9 mouse cellular contexts compared by ENCODE assay signal in the genomic region with DNA sequence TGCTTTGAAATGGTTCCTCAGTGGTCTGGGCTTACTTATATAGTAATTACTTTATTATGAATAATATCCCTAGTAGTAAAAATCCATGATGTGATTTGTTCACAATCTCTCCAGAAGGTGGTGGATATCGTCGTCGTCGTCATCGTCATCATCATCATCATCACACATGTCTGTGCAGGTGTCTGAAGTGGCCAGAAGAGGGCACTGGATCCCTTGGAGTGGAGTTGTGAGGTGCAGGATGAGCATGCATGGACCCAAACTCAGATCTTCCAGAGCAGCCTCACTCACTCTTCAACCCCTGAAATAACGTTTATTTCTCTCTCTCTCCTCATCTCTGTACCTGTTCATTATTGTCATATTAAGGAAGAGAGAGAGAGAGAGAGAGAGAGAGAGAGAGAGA. TPM values are rescaled to one million over a fixed set of nuclear protein-coding genes. Genes with fewer than 3 reads are reported as not detected.
DNase-seq lines count a peak whose midpoint lies in the region; ATAC-seq and TF ChIP-seq lines count a peak whose summit lies in the region.
"Had no signal": no experiment of that assay in that cellular context is flagged by ENCODE, and none has a peak within 500 bp of the region (broad histone marks: within the 10 kb centered on the region; RNA-seq: fewer than 3 reads in every experiment).

No protein-coding gene starts in this region.

- H3K4me3 ChIP-seq in embryonic facial prominence, embryonic 14.5 days (ENCODE audit: low read depth, low read length): no peak overlapping the region
- H3K4me3 ChIP-seq in kidney, embryonic 14.5 days (ENCODE audit: low read length): no peak overlapping the region
- no peak overlapping the region for H3K4me3 ChIP-seq in limb, embryonic 12.5 days (replicated peaks)
- no peak overlapping the region for H3K4me3 ChIP-seq in olfactory bulb, adult 2 months (ENCODE audit: insufficient read depth, low read depth, low read length)

- no peak for TF ChIP-seq POLR2A in olfactory bulb, adult 2 months (IDR thresholded peaks at IDR 0.05; ENCODE audit: insufficient read depth, low read depth, low read length)

- DNase-seq in adrenal gland, postnatal 10 days: peak; percentile 4
- no peak for DNase-seq in adrenal gland, adult 2 months
- peak; percentile 58 for DNase-seq in NIH3T3 (ENCODE audit: low read depth)
- peak; percentile 43 for DNase-seq in embryonic facial prominence, embryonic 14.5 days (ENCODE audit: low spot score)
- DNase-seq in natural killer cell, adult 2 months (ENCODE audit: low spot score in 2 of 2): no peak

- no peak overlapping the region for H3K4me2 ChIP-seq in embryonic facial prominence, embryonic 14.5 days (ENCODE audit: low read depth, low read length)
- H3K4me2 ChIP-seq in kidney, embryonic 14.5 days (replicated peaks; ENCODE audit: low read depth, low read length): no peak overlapping the region
- peak overlapping the region; percentile 21; the same call in 1 of the 2 replicates for H3K4me2 ChIP-seq in limb, embryonic 12.5 days

- WGBS in embryonic facial prominence, embryonic 14.5 days: 24% methylated on average over 6 of the region's 6 CpGs
- WGBS in kidney, embryonic 14.5 days: 15% methylated on average over 6 of the region's 6 CpGs
- WGBS in limb, embryonic 12.5 days: 14% methylated on average over 6 of the region's 6 CpGs
- 4% methylated on average over 6 of the region's 6 CpGs for WGBS in olfactory bulb, adult 2 months

- H3K9ac ChIP-seq in embryonic facial prominence, embryonic 14.5 days (ENCODE audit: low read depth, low read length): no peak overlapping the region
- no peak overlapping the region for H3K9ac ChIP-seq in kidney, embryonic 14.5 days (ENCODE audit: low read depth, low read length)
- H3K9ac ChIP-seq in limb, embryonic 12.5 days (replicated peaks): no peak overlapping the region

- TF ChIP-seq CTCF in olfactory bulb, adult 2 months (IDR thresholded peaks at IDR 0.05; ENCODE audit: insufficient read depth, low read depth, low read length): peak; percentile 41; the same call in 1 of the 2 replicates

- no peaks in the 10 kb centered on the region for H3K9me3 ChIP-seq in embryonic facial prominence, embryonic 14.5 days (ENCODE audit: control insufficient read depth, low read length)
- no peaks in the 10 kb centered on the region for H3K9me3 ChIP-seq in kidney, embryonic 14.5 days (ENCODE audit: control insufficient read depth, low read length)
- H3K9me3 ChIP-seq in limb, embryonic 12.5 days: no peaks in the 10 kb centered on the region

- H3K27me3 ChIP-seq in embryonic facial prominence, embryonic 14.5 days (replicated peaks; ENCODE audit: control insufficient read depth, insufficient read depth, low read length): no peaks in the 10 kb centered on the region
- H3K27me3 ChIP-seq in kidney, embryonic 14.5 days (ENCODE audit: control insufficient read depth, insufficient read depth, low read length): no peaks in the 10 kb centered on the region
- no peaks in the 10 kb centered on the region; the same call in 1 of the 2 replicates for H3K27me3 ChIP-seq in limb, embryonic 12.5 days

- ATAC-seq in embryonic facial prominence, embryonic 14.5 days (ENCODE audit: low read depth): no peak
- ATAC-seq in kidney, embryonic 14.5 days (ENCODE audit: low FRiP score, low TSS enrichment): peak; percentile 66; the same call in 1 of the 2 replicates
- ATAC-seq in limb, embryonic 12.5 days (ENCODE audit: insufficient number of reproducible peaks, insufficient read depth, low FRiP score, low TSS enrichment, low read depth): no peak

- no peaks in the 10 kb centered on the region for H3K4me1 ChIP-seq in embryonic facial prominence, embryonic 14.5 days (ENCODE audit: control insufficient read depth, insufficient read depth, low read length)
- H3K4me1 ChIP-seq in kidney, embryonic 14.5 days (ENCODE audit: control insufficient read depth, insufficient read depth, low read length): no peaks in the 10 kb centered on the region
- H3K4me1 ChIP-seq in limb, embryonic 12.5 days (replicated peaks): no peaks in the 10 kb centered on the region
- H3K4me1 ChIP-seq in olfactory bulb, adult 2 months (ENCODE audit: control insufficient read depth, insufficient read depth, low read length): no peaks in the 10 kb centered on the region

- no peaks in the 10 kb centered on the region for H3K36me3 ChIP-seq in embryonic facial prominence, embryonic 14.5 days (ENCODE audit: control insufficient read depth, insufficient read depth, low read length)
- no peaks in the 10 kb centered on the region for H3K36me3 ChIP-seq in kidney, embryonic 14.5 days (ENCODE audit: control insufficient read depth, insufficient read depth, low read length)
- H3K36me3 ChIP-seq in limb, embryonic 12.5 days: no peaks in the 10 kb centered on the region

- no peak overlapping the region for H3K27ac ChIP-seq in embryonic facial prominence, embryonic 14.5 days (replicated peaks; ENCODE audit: low read depth, low read length)
- H3K27ac ChIP-seq in kidney, embryonic 14.5 days (ENCODE audit: low read depth, low read length): no peak overlapping the region
- H3K27ac ChIP-seq in limb, embryonic 12.5 days: no peak overlapping the region
- H3K27ac ChIP-seq in olfactory bulb, adult 2 months (ENCODE audit: insufficient read depth, low read depth, low read length): no peak overlapping the region

RNA-seq across cellular contexts. Expression of a gene that starts 14.4 kb away (rescaled TPM):
- not detected for total RNA-seq in adrenal gland, postnatal 10 days (2021)
- total RNA-seq in adrenal gland, adult 2 months (2021): not detected
- polyA plus RNA-seq in adrenal gland, adult 2 months (2012; rRNA removed): not detected in 2 replicates
- polyA plus RNA-seq in embryonic facial prominence, embryonic 14.5 days (2014; fragmentation: Nextera tagmentation; extraction: Ambion mirVana): 0.08 TPM in 1 of 2 replicates, not detected in the other
- polyA plus RNA-seq in kidney, embryonic 14.5 days (2014; fragmentation: Nextera tagmentation; extraction: Ambion mirVana): not detected in 2 replicates
- polyA plus RNA-seq in limb, embryonic 12.5 days (2016; fragmentation: Nextera tagmentation; extraction: Ambion mirVana): not detected in 2 replicates
- not detected in 2 replicates for polyA plus RNA-seq in olfactory bulb, adult 2 months (2012; ENCODE audit: insufficient read depth, insufficient read length, low replicate concordance, missing spikeins)
- polyA plus RNA-seq: stomach, embryonic 16.5 days had no signal

RNA-seq across cellular contexts. Expression of a gene that starts 40.5 kb away (rescaled TPM):
- 10 to 100 TPM; 27.3 to 29.2 TPM for total RNA-seq in adrenal gland, postnatal 10 days (2021)
- 10 to 100 TPM; 24.3 to 71.0 TPM for total RNA-seq in adrenal gland, adult 2 months (2021)
- 57.6 and 66.8 TPM in 2 replicates for polyA plus RNA-seq in adrenal gland, adult 2 months (2012; rRNA removed)
- 19.6 and 20.6 TPM in 2 replicates for polyA plus RNA-seq in embryonic facial prominence, embryonic 14.5 days (2014; fragmentation: Nextera tagmentation; extraction: Ambion mirVana)
- polyA plus RNA-seq in kidney, embryonic 14.5 days (2014; fragmentation: Nextera tagmentation; extraction: Ambion mirVana): 16.8 and 18.0 TPM in 2 replicates
- 19.0 and 19.7 TPM in 2 replicates for polyA plus RNA-seq in limb, embryonic 12.5 days (2016; fragmentation: Nextera tagmentation; extraction: Ambion mirVana)
- polyA plus RNA-seq in olfactory bulb, adult 2 months (2012; ENCODE audit: insufficient read depth, insufficient read length, low replicate concordance, missing spikeins): not detected in 2 replicates

RNA-seq across cellular contexts. Expression of a gene that starts 58.2 kb away (rescaled TPM):
- 10 to 100 TPM; 54.0 to 55.1 TPM for total RNA-seq in adrenal gland, postnatal 10 days (2021)
- 10 to 100 TPM; 39.1 to 70.4 TPM for total RNA-seq in adrenal gland, adult 2 months (2021)
- 53.5 and 59.3 TPM in 2 replicates for polyA plus RNA-seq in adrenal gland, adult 2 months (2012; rRNA removed)
- 42.7 and 42.8 TPM in 2 replicates for polyA plus RNA-seq in embryonic facial prominence, embryonic 14.5 days (2014; fragmentation: Nextera tagmentation; extraction: Ambion mirVana)
- polyA plus RNA-seq in kidney, embryonic 14.5 days (2014; fragmentation: Nextera tagmentation; extraction: Ambion mirVana): 32.3 and 34.0 TPM in 2 replicates
- 49.0 and 49.2 TPM in 2 replicates for polyA plus RNA-seq in limb, embryonic 12.5 days (2016; fragmentation: Nextera tagmentation; extraction: Ambion mirVana)
- not detected in 2 replicates for polyA plus RNA-seq in olfactory bulb, adult 2 months (2012; ENCODE audit: insufficient read depth, insufficient read length, low replicate concordance, missing spikeins)

Comparison
In these comparisons a context has a peak if more than half of its experiments do, and no peak if none do; other contexts are left out.
1. DNase-seq: peak in adrenal gland, postnatal 10 days (single experiment), NIH3T3 (single experiment) and embryonic facial prominence, embryonic 14.5 days (single experiment); none in adrenal gland, adult 2 months (single experiment) and natural killer cell, adult 2 months (0 of 2).
2. RNA of a gene that starts 40.5 kb away (polyA plus RNA-seq): 57.6 to 66.8 TPM in adrenal gland, adult 2 months, 19.6 to 20.6 TPM in embryonic facial prominence, embryonic 14.5 days, 19.0 to 19.7 TPM in limb, embryonic 12.5 days and 16.8 to 18.0 TPM in kidney, embryonic 14.5 days; not detected in olfactory bulb, adult 2 months; every median in the first group is over 10 times any median in the second.